Mouse (Mus musculus): ENCODE data around the gene Nrbf2. TPM values are rescaled to one million over a fixed set of nuclear protein-coding genes. Genes with fewer than 3 reads are reported as not detected.

Gene Nrbf2
- polyA plus RNA-seq, 1 experiment from 2014 or later, result 35.7 TPM

DNA sequence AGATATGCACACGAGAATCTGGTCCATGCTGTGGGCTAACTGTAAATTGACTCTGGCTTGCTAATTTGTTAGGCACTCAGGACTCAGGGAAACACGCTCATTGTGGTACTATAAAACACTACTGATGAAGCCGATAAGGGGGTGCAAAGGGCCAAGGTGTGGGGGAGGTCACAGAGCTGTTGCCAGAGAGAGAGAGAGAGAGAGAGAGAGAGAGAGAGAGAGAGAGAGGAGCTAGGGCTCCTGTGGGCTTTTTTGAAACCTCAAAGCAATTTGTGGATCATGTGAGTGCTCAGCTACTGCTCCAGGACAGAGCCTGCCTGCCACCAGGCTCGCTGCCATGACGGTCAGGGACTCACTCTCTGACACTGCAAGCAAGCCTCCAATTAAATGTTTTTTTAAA lies 13.8 kb upstream of the Nrbf2 start:
- Histone ChIP-seq H3K4me1 (ENCODE audit: control insufficient read depth, insufficient read depth, low read length) (no peaks in the 10 kb centered on the region), H3K9me3 (replicated peaks; ENCODE audit: control insufficient read depth, low read length) (no peaks in the 10 kb centered on the region), H3K4me3 (ENCODE audit: low read depth, low read length) (no peak overlapping the region), H3K36me3 (ENCODE audit: control insufficient read depth, insufficient read depth, low read length) (no peaks in the 10 kb centered on the region), H3K27ac (ENCODE audit: low read depth, low read length) (no peak overlapping the region), H3K27me3 (ENCODE audit: control insufficient read depth, insufficient read depth, low read length) (no peaks in the 10 kb centered on the region), H3K4me2 (no peak overlapping the region), H3K9ac (ENCODE audit: low read depth, low read length) (no peak overlapping the region)
- no peak for ATAC-seq (replicated peaks; ENCODE audit: insufficient number of reproducible peaks, low FRiP score, low TSS enrichment)
- 72% methylated on average over 5 of the region's 5 CpGs for WGBS (ENCODE audit: insufficient replicate concordance)

DNA sequence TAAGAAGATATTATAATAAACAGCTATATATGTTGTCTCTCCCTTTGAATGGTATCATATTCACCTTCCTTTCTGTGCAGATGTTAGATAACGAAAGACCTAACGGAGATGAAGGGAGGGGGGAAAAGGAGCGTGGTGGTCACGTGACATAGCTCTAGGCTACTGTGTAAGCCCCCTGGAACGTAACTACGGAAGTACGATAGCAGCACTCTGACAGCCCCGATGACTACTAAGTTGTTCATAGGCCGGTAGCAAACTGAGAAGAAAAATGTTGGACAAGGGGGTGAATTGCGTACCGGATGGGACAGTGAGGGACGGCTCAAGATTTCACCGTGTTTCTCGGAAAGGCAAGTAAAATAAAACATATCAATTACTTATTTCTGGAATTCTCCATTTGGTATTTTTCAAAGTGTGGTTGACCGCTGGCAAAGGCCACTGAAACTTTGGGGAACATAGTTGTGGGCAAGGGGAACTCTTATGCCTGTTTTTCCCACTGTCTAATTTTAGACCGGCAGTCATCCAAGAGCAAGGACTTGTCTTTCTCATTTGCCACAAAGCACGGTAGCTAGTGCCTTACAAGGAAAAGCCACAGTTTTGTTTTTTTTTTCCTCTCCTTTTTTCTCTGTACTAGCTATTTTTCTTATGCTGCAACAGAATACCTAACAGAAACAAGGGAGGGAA lies 12.2 kb upstream of the Nrbf2 start:
- Histone ChIP-seq H3K4me3 (ENCODE audit: low read depth, low read length) (no peak overlapping the region), H3K4me2 (no peak overlapping the region), H3K4me1 (ENCODE audit: control insufficient read depth, insufficient read depth, low read length) (no peaks in the 10 kb centered on the region), H3K36me3 (ENCODE audit: control insufficient read depth, insufficient read depth, low read length) (no peaks in the 10 kb centered on the region), H3K27me3 (ENCODE audit: control insufficient read depth, insufficient read depth, low read length) (no peaks in the 10 kb centered on the region), H3K9ac (ENCODE audit: low read depth, low read length) (no peak overlapping the region), H3K9me3 (replicated peaks; ENCODE audit: control insufficient read depth, low read length) (no peaks in the 10 kb centered on the region), H3K27ac (ENCODE audit: low read depth, low read length) (no peak overlapping the region)
- 82% methylated on average over 17 of the region's 17 CpGs for WGBS (ENCODE audit: insufficient replicate concordance)
- ATAC-seq (replicated peaks; ENCODE audit: insufficient number of reproducible peaks, low FRiP score, low TSS enrichment), result no peak

DNA sequence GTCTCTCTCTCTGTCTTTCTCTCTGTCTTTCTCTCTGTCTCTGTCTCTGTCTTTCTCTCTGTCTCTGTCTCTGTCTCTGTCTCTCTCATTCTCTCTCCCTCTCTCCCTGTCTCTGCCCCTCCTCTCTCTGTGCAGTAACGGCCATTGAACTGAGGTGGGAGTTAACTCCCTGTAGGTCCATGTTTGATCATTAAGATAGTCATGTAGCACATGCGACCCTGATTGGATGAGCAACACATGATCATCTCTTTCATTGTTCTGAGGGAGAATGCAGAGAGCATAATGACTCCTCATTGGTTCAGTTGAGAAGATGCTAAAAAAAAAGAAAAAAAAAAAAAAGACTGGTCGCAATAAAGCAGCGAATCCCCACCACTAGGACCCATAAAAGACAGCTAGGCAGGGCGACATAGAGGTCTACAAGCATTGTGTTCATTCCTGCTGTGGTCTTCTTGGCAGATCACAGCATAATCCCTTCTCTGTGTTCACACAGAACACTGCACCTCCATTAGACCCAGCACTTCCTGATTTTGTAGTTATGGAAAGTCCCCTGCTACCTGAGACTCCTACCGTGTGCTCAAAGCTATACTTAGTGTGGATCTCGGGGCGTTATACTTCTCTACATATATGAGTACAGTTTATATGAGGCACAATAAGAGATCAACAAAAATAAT lies 11.5 kb upstream of the Nrbf2 start:
- H3K9ac ChIP-seq (ENCODE audit: low read depth, low read length), result no peak overlapping the region
- H3K27ac ChIP-seq (ENCODE audit: low read depth, low read length), result no peak overlapping the region
- no peaks in the 10 kb centered on the region for H3K9me3 ChIP-seq (replicated peaks; ENCODE audit: control insufficient read depth, low read length)
- H3K4me1 ChIP-seq (ENCODE audit: control insufficient read depth, insufficient read depth, low read length), result no peaks in the 10 kb centered on the region
- WGBS (ENCODE audit: insufficient replicate concordance), result 78% methylated on average over 8 of the region's 8 CpGs
- no peak for ATAC-seq (replicated peaks; ENCODE audit: insufficient number of reproducible peaks, low FRiP score, low TSS enrichment)
- H3K4me3 ChIP-seq (ENCODE audit: low read depth, low read length), result no peak overlapping the region
- no peaks in the 10 kb centered on the region for H3K27me3 ChIP-seq (ENCODE audit: control insufficient read depth, insufficient read depth, low read length)
- H3K4me2 ChIP-seq, result no peak overlapping the region
- H3K36me3 ChIP-seq (ENCODE audit: control insufficient read depth, insufficient read depth, low read length), result no peaks in the 10 kb centered on the region

GRCm38 (mm10) chr10:67295938-67296466 lies 10.9 kb upstream of the Nrbf2 start:
- ATAC-seq (replicated peaks; ENCODE audit: insufficient number of reproducible peaks, low FRiP score, low TSS enrichment), result no peak
- Histone ChIP-seq H3K9me3 (replicated peaks; ENCODE audit: control insufficient read depth, low read length) (no peaks in the 10 kb centered on the region), H3K27me3 (ENCODE audit: control insufficient read depth, insufficient read depth, low read length) (no peaks in the 10 kb centered on the region), H3K27ac (ENCODE audit: low read depth, low read length) (no peak overlapping the region), H3K4me2 (no peak overlapping the region), H3K9ac (ENCODE audit: low read depth, low read length) (no peak overlapping the region), H3K4me1 (ENCODE audit: control insufficient read depth, insufficient read depth, low read length) (peaks cover 2% of the 10 kb centered on the region; the same call in 1 of the 2 replicates), H3K4me3 (ENCODE audit: low read depth, low read length) (no peak overlapping the region), H3K36me3 (ENCODE audit: control insufficient read depth, insufficient read depth, low read length) (no peaks in the 10 kb centered on the region)
- WGBS (ENCODE audit: insufficient replicate concordance), result 49% methylated on average over 7 of the region's 7 CpGs

GRCm38 (mm10) chr10:67295331-67295730 lies 10.2 kb upstream of the Nrbf2 start:
- H3K27ac ChIP-seq (ENCODE audit: low read depth, low read length), result no peak overlapping the region
- ATAC-seq (replicated peaks; ENCODE audit: insufficient number of reproducible peaks, low FRiP score, low TSS enrichment), result no peak

GRCm38 (mm10) chr10:67291087-67291486 lies 6.0 kb upstream of the Nrbf2 start:
- 51% methylated on average over 8 of the region's 8 CpGs for WGBS (ENCODE audit: insufficient replicate concordance)
- Histone ChIP-seq H3K4me1 (ENCODE audit: control insufficient read depth, insufficient read depth, low read length) (peaks cover 4% of the 10 kb centered on the region; the same call in 1 of the 2 replicates), H3K36me3 (ENCODE audit: control insufficient read depth, insufficient read depth, low read length) (no peaks in the 10 kb centered on the region), H3K4me3 (ENCODE audit: low read depth, low read length) (no peak overlapping the region), H3K9me3 (replicated peaks; ENCODE audit: control insufficient read depth, low read length) (no peaks in the 10 kb centered on the region), H3K4me2 (no peak overlapping the region), H3K27me3 (ENCODE audit: control insufficient read depth, insufficient read depth, low read length) (no peaks in the 10 kb centered on the region), H3K9ac (ENCODE audit: low read depth, low read length) (no peak overlapping the region), H3K27ac (ENCODE audit: low read depth, low read length) (no peak overlapping the region)
- no peak for ATAC-seq (replicated peaks; ENCODE audit: insufficient number of reproducible peaks, low FRiP score, low TSS enrichment)

More at GRCm38 (mm10) chr10:67295331-67295730, 10.2 kb upstream of the Nrbf2 start:
- Histone ChIP-seq H3K9me3 (replicated peaks; ENCODE audit: control insufficient read depth, low read length) (no peaks in the 10 kb centered on the region), H3K4me2 (no peak overlapping the region), H3K27me3 (ENCODE audit: control insufficient read depth, insufficient read depth, low read length) (no peaks in the 10 kb centered on the region), H3K4me3 (ENCODE audit: low read depth, low read length) (no peak overlapping the region), H3K9ac (ENCODE audit: low read depth, low read length) (no peak overlapping the region), H3K36me3 (ENCODE audit: control insufficient read depth, insufficient read depth, low read length) (no peaks in the 10 kb centered on the region), H3K4me1 (ENCODE audit: control insufficient read depth, insufficient read depth, low read length) (peaks cover 4% of the 10 kb centered on the region; the same call in 1 of the 2 replicates)
- whole genome bisulfite sequencing (ENCODE audit: insufficient replicate concordance), result 62% methylated on average over 5 of the region's 5 CpGs

- Histone ChIP-seq H3K27me3 (ENCODE audit: control insufficient read depth, insufficient read depth, low read length) (no peaks in the 10 kb centered on the region), H3K4me3 (ENCODE audit: low read depth, low read length) (no peak overlapping the region), H3K4me2 (no peak overlapping the region), H3K36me3 (ENCODE audit: control insufficient read depth, insufficient read depth, low read length) (no peaks in the 10 kb centered on the region), H3K9ac (ENCODE audit: low read depth, low read length) (no peak overlapping the region), H3K27ac (ENCODE audit: low read depth, low read length) (no peak overlapping the region), H3K4me1 (ENCODE audit: control insufficient read depth, insufficient read depth, low read length) (peaks cover 4% of the 10 kb centered on the region; the same call in 1 of the 2 replicates), H3K9me3 (replicated peaks; ENCODE audit: control insufficient read depth, low read length) (no peaks in the 10 kb centered on the region)
- ATAC-seq (replicated peaks; ENCODE audit: insufficient number of reproducible peaks, low FRiP score, low TSS enrichment), result no peak
- 52% methylated on average over 4 of the region's 4 CpGs for WGBS (ENCODE audit: insufficient replicate concordance)
Observed at GRCm38 (mm10) chr10:67290622-67291021, 5.5 kb upstream of the Nrbf2 start.

- no peaks in the 10 kb centered on the region for H3K36me3 ChIP-seq (ENCODE audit: control insufficient read depth, insufficient read depth, low read length)
- peaks cover 16% of the 10 kb centered on the region; the same call in 1 of the 2 replicates for H3K4me1 ChIP-seq (ENCODE audit: control insufficient read depth, insufficient read depth, low read length)
- no peaks in the 10 kb centered on the region for H3K27me3 ChIP-seq (ENCODE audit: control insufficient read depth, insufficient read depth, low read length)
- no peak for ATAC-seq (replicated peaks; ENCODE audit: insufficient number of reproducible peaks, low FRiP score, low TSS enrichment)
- no peak overlapping the region for H3K9ac ChIP-seq (ENCODE audit: low read depth, low read length)
- no peak overlapping the region for H3K4me2 ChIP-seq
- H3K4me3 ChIP-seq (ENCODE audit: low read depth, low read length), result no peak overlapping the region
- 61% methylated on average over 3 of the region's 3 CpGs for WGBS (ENCODE audit: insufficient replicate concordance)
- no peak overlapping the region for H3K27ac ChIP-seq (ENCODE audit: low read depth, low read length)
- no peaks in the 10 kb centered on the region for H3K9me3 ChIP-seq (replicated peaks; ENCODE audit: control insufficient read depth, low read length)
Observed at GRCm38 (mm10) chr10:67287877-67288276, 2.8 kb upstream of the Nrbf2 start.
